Mouse (Mus musculus) G1E (cell line): ENCODE results near the gene Pfn1.

Experiments used
- CTCF ChIP-seq: IDR thresholded peaks from 2 replicates; pipeline ENCODE4 v1.5.1; 2012; ENCODE audit warnings: low read depth, low read length, inconsistent platforms, mixed read lengths
- GATA1 ChIP-seq: IDR thresholded peaks from 2 replicates; pipeline ENCODE4 v1.6.1; 2012; ENCODE audit warnings: borderline replicate concordance, low read length, inconsistent platforms, mixed read lengths
- GATA2 ChIP-seq: IDR thresholded peaks from 2 replicates; pipeline ENCODE4 v1.6.1; 2012; ENCODE audit warnings: low read depth, low read length, inconsistent platforms, borderline replicate concordance
- POLR2AphosphoS5 ChIP-seq: IDR thresholded peaks from 2 replicates; pipeline ENCODE4 v1.6.1; 2012; ENCODE audit warnings: low read depth, low read length, inconsistent platforms; ENCODE audit not compliant: insufficient replicate concordance
- TAL1 ChIP-seq: conservative IDR thresholded peaks from 2 replicates; pipeline ENCODE4 v1.6.1; 2012; ENCODE audit warnings: low read depth, low read length, inconsistent platforms, mixed read lengths

DNA sequence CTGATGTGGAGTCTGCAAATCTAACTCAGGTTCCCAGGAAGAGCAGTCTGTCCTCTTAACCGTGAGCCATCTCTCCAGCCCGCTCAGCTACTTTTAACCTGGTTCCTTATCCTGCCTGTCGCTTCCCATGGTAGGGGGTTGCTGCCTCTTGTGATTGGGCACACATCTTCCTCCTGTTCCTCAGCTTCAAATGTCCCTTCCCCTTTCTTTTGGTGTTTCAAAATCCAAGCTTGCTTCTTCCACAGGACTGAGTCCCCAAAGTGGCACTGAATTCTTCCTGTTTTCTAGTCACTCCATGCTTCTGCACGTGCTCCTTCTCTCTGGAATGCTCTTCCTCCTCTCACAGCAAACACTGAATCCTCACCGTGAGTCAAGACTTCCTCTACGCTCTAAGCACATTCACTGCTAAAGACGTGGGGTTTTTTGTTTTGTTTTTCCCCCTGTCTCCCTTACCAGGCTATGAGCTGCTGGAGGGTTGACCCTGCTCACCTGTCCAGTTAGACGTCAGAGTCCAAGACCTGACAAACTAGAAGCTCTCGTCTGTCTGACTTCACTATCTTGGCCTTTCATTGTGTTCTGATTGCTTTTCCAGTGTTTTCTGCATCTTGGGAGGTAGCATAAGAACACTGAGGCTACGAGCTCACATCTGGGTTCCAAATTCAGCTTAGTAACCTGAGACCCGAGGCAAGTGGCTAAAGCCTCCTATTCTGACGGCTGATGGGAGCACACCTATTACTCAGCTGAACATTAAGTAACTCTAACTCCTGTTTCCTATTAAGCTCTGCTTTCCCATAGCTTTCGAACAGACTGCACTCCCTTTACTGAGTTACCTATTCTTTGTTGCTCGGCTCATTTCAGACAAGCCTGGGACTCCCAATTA lies 13.1 kb upstream of the Pfn1 start:
- no peak for TF ChIP-seq CTCF
- no peak for TF ChIP-seq TAL1
- TF ChIP-seq GATA1 = no peak
- no peak; the same call in 1 of the 2 replicates for TF ChIP-seq POLR2AphosphoS5
- no peak for TF ChIP-seq GATA2
